ENCODE assay signal across 8 mouse cellular contexts in genomic region chr4:146167879-146168532, GRCm38 (mm10). TPM values are rescaled to one million over a fixed set of nuclear protein-coding genes. Genes with fewer than 3 reads are reported as not detected.
DNase-seq lines count a peak whose midpoint lies in the region; ATAC-seq lines count a peak whose summit lies in the region.
"Not testable (repeated sequence)": the region's sequence is repeated elsewhere in the genome, so short reads cannot be mapped to it uniquely, and the experiment has no call there.
"Had no signal": no experiment of that assay in that cellular context is flagged by ENCODE, and none has a peak within 500 bp of the region (broad histone marks: within the 10 kb centered on the region; RNA-seq: fewer than 3 reads in every experiment).

No protein-coding gene starts in this region.

- DNase-seq in R1 (ENCODE audit: low read depth, low spot score), result peak; percentile 89
- DNase-seq in forebrain, embryonic 10.5 days (ENCODE audit: extremely low spot score, low spot score), result peak; percentile 12
- DNase-seq in intestine, embryonic 14.5 days (ENCODE audit: low spot score), result peak; percentile 37
- DNase-seq in splenic B cell, adult 2 months (ENCODE audit: low read depth, low spot score), result peak; percentile 5

- H3K27ac ChIP-seq in forebrain, embryonic 10.5 days; heart, embryonic 13.5 days (replicated peaks); intestine, embryonic 14.5 days (ENCODE audit: low read depth); limb, embryonic 15.5 days; midbrain, embryonic 12.5 days (replicated peaks): not testable (repeated sequence)

- H3K36me3 ChIP-seq in forebrain, embryonic 10.5 days (replicated peaks); heart, embryonic 13.5 days; intestine, embryonic 14.5 days (ENCODE audit: control insufficient read depth, insufficient read depth, low read length); limb, embryonic 15.5 days; midbrain, embryonic 12.5 days; splenic B cell, adult 2 months (ENCODE audit: control insufficient read depth, insufficient read depth, low read length, poor library complexity, severe bottlenecking): not testable (repeated sequence)

- ATAC-seq in heart, embryonic 13.5 days (ENCODE audit: extremely low read depth, insufficient number of reproducible peaks, low FRiP score, low TSS enrichment), result peak; percentile 38
- ATAC-seq in intestine, embryonic 14.5 days (replicated peaks; ENCODE audit: low FRiP score, low TSS enrichment, low read depth), result peak; percentile 57
- ATAC-seq in limb, embryonic 15.5 days (ENCODE audit: insufficient number of reproducible peaks, low FRiP score, low TSS enrichment, low read depth), result peak; percentile 71
- peak; percentile 72 for ATAC-seq in midbrain, embryonic 12.5 days (ENCODE audit: low FRiP score, low read depth)

- H3K4me2 ChIP-seq in heart, embryonic 13.5 days; intestine, embryonic 14.5 days (ENCODE audit: low read length); limb, embryonic 15.5 days; midbrain, embryonic 12.5 days (replicated peaks): not testable (repeated sequence)

- WGBS in forebrain, embryonic 10.5 days, result 85% methylated on average over 10 of the region's 10 CpGs
- WGBS in heart, embryonic 13.5 days, result 72% methylated on average over 10 of the region's 10 CpGs
- 82% methylated on average over 10 of the region's 10 CpGs for WGBS in intestine, embryonic 14.5 days
- WGBS in limb, embryonic 15.5 days, result 78% methylated on average over 10 of the region's 10 CpGs
- 82% methylated on average over 10 of the region's 10 CpGs for WGBS in midbrain, embryonic 12.5 days

- not testable (repeated sequence) for H3K27me3 ChIP-seq in forebrain, embryonic 10.5 days (ENCODE audit: poor library complexity, severe bottlenecking); heart, embryonic 13.5 days (replicated peaks); intestine, embryonic 14.5 days (replicated peaks; ENCODE audit: control insufficient read depth, insufficient read depth, low read length); limb, embryonic 15.5 days; midbrain, embryonic 12.5 days; splenic B cell, adult 2 months (ENCODE audit: control insufficient read depth, insufficient read depth, low read length, poor library complexity, severe bottlenecking)

- not testable (repeated sequence) for H3K4me3 ChIP-seq in forebrain, embryonic 10.5 days; heart, embryonic 13.5 days; intestine, embryonic 14.5 days (ENCODE audit: low read depth, low read length); limb, embryonic 15.5 days; midbrain, embryonic 12.5 days

- not testable (repeated sequence) for H3K9ac ChIP-seq in heart, embryonic 13.5 days; intestine, embryonic 14.5 days (ENCODE audit: low read length); limb, embryonic 15.5 days; midbrain, embryonic 12.5 days (replicated peaks)

- not testable (repeated sequence) for H3K4me1 ChIP-seq in forebrain, embryonic 10.5 days; heart, embryonic 13.5 days; intestine, embryonic 14.5 days (replicated peaks; ENCODE audit: control insufficient read depth, insufficient read depth, low read length); limb, embryonic 15.5 days; midbrain, embryonic 12.5 days

- peaks cover 22% of the 10 kb centered on the region for H3K9me3 ChIP-seq in forebrain, embryonic 10.5 days
- H3K9me3 ChIP-seq in heart, embryonic 13.5 days, result peaks cover 21% of the 10 kb centered on the region
- not testable (repeated sequence) for H3K9me3 ChIP-seq in intestine, embryonic 14.5 days (ENCODE audit: control insufficient read depth, low read length)
- H3K9me3 ChIP-seq in limb, embryonic 15.5 days, result peaks cover 11% of the 10 kb centered on the region; the same call in 1 of the 2 replicates
- peaks cover 18% of the 10 kb centered on the region for H3K9me3 ChIP-seq in midbrain, embryonic 12.5 days

RNA-seq across cellular contexts. Expression of gene Zfp600, which starts 11.4 kb away (rescaled TPM):
- not detected in 2 replicates for polyA plus RNA-seq in forebrain, embryonic 10.5 days (2016; fragmentation: Nextera tagmentation; extraction: Ambion mirVana)
- not detected in 2 replicates for polyA plus RNA-seq in heart, embryonic 13.5 days (2015; fragmentation: Nextera tagmentation; extraction: Ambion mirVana)
- not detected in 2 replicates for polyA plus RNA-seq in intestine, embryonic 14.5 days (2014; fragmentation: Nextera tagmentation; extraction: Ambion mirVana)
- not detected in 2 replicates for polyA plus RNA-seq in limb, embryonic 15.5 days (2015; fragmentation: Nextera tagmentation; extraction: Ambion mirVana)
- not detected in 2 replicates for polyA plus RNA-seq in midbrain, embryonic 12.5 days (2016; fragmentation: Nextera tagmentation; extraction: Ambion mirVana)
- polyA plus RNA-seq: lung, adult 2 months had no signal

Comparison
In these comparisons a context has a peak if more than half of its experiments do, and no peak if none do; other contexts are left out.
1. DNase-seq: peak in every context shown above with its lines; median percentile 89 in R1; 37 in intestine, embryonic 14.5 days; 12 in forebrain, embryonic 10.5 days; 5 in splenic B cell, adult 2 months.